Mouse (Mus musculus) embryonic facial prominence, embryonic 15.5 days (tissue): ENCODE results near the gene Sec16a. TPM values are rescaled to one million over a fixed set of nuclear protein-coding genes. Genes with fewer than 3 reads are reported as not detected.

ENCODE experiments used
- ATAC-seq: fragments of 200-750 bp; cut with Nextera tagmentation; 2 replicates; pipeline ENCODE4 v1.8.0; 2017; ENCODE audit warnings: low read depth, moderate TSS enrichment; ENCODE audit not compliant: insufficient number of reproducible peaks, low FRiP score, low TSS enrichment
- H3K27ac ChIP-seq: fragments of 300-500 bp; sonication (generic); replicated peaks from 2 replicates; pipeline ENCODE4 v1.5.1; 2015; ENCODE audit warnings: mild to moderate bottlenecking, inconsistent platforms
- H3K27me3 ChIP-seq: fragments of 300-500 bp; sonication (generic); 2 replicates; pipeline ENCODE4 v1.6.1; 2015; ENCODE audit warnings: inconsistent platforms
- H3K36me3 ChIP-seq: fragments of 300-500 bp; sonication (generic); 2 replicates; pipeline ENCODE4 v1.6.1; 2015; ENCODE audit warnings: mild to moderate bottlenecking, inconsistent platforms
- H3K4me1 ChIP-seq: fragments of 300-500 bp; sonication (generic); 2 replicates; pipeline ENCODE4 v1.6.1; 2015; ENCODE audit warnings: inconsistent platforms
- H3K4me2 ChIP-seq: fragments of 300-500 bp; sonication (generic); replicated peaks from 2 replicates; pipeline ENCODE4 v1.6.1; 2015; ENCODE audit warnings: mild to moderate bottlenecking, inconsistent platforms
- H3K4me3 ChIP-seq: fragments of 300-500 bp; sonication (generic); replicated peaks from 2 replicates; pipeline ENCODE4 v1.5.1; 2015; ENCODE audit warnings: mild to moderate bottlenecking, inconsistent platforms
- H3K9ac ChIP-seq: fragments of 300-500 bp; sonication (generic); 2 replicates; pipeline ENCODE4 v1.6.1; 2015; ENCODE audit warnings: inconsistent platforms
- H3K9me3 ChIP-seq: fragments of 300-500 bp; sonication (generic); replicated peaks from 2 replicates; pipeline ENCODE4 v1.6.1; 2016; ENCODE audit warnings: inconsistent platforms
- WGBS: fragments of 180-500 bp; shearing (Covaris S2); methylation state at CpG from one replicate; pipeline ENCODE4 v1.1.7; 2015; 5-methylcytosine and 5-hydroxymethylcytosine counted together
- polyA plus RNA-seq: library from polyadenylated mRNA; unstranded; fragments of >200 nt; fragmentation: Nextera tagmentation; extraction: Ambion mirVana; gene quantifications from 2 replicates; pipeline ENCODE4 v1.2.1, GENCODE M21; 2015

Sec16a gene
- polyA plus RNA-seq: 25.9 and 27.0 TPM in 2 replicates

DNA sequence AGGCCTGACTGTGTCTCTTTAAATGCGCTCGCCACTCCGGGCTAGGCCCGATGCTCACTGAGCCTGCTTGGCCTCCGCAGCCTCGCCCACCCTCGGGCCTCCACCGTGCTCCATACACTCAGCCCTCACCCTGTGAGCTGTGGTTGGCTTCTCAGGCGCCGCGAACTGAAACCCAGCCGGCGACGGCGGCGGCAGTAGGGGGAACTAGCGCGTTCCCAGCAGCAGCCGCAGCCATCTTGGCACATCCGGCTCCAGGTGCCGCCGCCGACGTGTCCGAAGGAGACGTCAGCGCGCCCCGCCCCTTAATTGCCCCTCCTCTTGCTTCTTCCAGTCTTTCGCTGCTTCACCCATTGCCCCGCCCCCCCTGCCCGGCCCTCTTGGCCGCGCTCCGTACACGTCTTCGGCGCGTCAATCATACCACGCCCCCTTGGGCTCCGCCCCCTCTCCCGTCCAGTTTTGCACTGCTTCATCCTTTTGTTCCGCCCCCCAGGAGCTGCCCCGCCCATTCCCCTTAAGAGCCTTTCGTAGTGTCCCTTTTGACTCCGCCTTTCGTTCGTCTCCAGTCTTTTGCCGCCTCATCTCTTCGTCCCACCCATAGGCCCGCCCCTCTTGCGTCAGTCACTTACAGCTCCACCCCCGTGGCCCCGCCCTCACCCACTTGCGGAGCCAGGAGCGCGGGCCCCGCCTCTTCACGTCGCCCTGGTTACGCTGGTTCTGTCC is at the start of gene Sec16a:
Gene Sec16a (minus strand): TSS at position 271 of the 720 bp plus-strand sequence.
- Histone ChIP-seq H3K27me3 (no peaks in the 10 kb centered on the region), H3K9me3 (no peaks in the 10 kb centered on the region), H3K36me3 (peaks cover 26% of the 10 kb centered on the region), H3K4me1 (peaks cover 35% of the 10 kb centered on the region), H3K27ac (peak within 1 kb of the TSS; percentile 91), H3K4me3 (peak within 1 kb of the TSS; percentile 93), H3K4me2 (peak within 1 kb of the TSS; percentile 80), H3K9ac (peak within 1 kb of the TSS; percentile 82)
- WGBS: under 1% methylated on average over 60 of the region's 61 CpGs
- ATAC-seq: peak; percentile 94

GRCm38 (mm10) chr2:26494396-26494795 is 49.4 kb upstream of the Sec16a start:
- Histone ChIP-seq H3K4me2 (peak overlapping the region; percentile 15), H3K4me3 (no peak overlapping the region), H3K27ac (peak overlapping the region; percentile 81), H3K27me3 (no peaks in the 10 kb centered on the region), H3K9ac (no peak overlapping the region), H3K4me1 (peaks cover 97% of the 10 kb centered on the region), H3K9me3 (no peaks in the 10 kb centered on the region), H3K36me3 (no peaks in the 10 kb centered on the region)
- ATAC-seq: peak; percentile 12; the same call in 1 of the 2 replicates
- 15% methylated on average over 7 of the region's 7 CpGs for WGBS

DNA sequence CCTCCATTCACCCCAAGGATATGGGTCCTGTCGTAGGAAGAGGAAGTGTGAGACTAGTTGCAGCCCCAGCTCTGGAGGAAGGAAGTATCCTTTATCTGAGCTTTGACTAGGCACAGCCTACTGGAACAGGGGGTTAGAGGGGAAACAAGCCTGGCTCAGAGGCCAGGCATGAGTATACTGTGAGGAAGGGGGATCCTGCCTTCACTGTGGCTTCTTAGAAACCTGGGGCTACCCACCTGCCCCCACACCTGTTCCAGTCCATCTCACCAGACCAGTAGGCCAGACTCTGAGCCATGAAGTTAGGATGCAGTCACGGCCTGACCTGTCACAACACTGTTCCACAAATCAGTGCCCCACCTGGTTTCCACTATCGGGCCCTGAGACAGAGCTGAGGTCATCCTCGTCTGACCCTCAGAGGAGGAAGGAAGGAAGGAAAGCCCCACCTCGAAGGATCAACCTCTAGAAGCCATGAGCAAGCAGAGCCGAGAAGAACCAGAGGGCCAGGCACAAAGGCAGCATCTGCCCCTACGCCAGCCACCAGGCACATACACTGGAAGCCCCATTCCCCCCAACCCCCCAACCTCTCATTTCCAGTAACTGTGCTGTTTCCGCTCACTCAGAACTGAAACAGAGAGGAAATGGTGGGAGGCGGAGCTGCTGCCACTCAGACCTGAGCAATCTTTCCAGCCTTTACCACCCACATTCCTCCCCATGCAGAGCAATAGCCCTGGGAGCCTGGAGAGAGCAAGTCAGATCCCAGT is 48.2 kb upstream of the Sec16a start:
- peaks cover 98% of the 10 kb centered on the region for H3K4me1 ChIP-seq

DNA sequence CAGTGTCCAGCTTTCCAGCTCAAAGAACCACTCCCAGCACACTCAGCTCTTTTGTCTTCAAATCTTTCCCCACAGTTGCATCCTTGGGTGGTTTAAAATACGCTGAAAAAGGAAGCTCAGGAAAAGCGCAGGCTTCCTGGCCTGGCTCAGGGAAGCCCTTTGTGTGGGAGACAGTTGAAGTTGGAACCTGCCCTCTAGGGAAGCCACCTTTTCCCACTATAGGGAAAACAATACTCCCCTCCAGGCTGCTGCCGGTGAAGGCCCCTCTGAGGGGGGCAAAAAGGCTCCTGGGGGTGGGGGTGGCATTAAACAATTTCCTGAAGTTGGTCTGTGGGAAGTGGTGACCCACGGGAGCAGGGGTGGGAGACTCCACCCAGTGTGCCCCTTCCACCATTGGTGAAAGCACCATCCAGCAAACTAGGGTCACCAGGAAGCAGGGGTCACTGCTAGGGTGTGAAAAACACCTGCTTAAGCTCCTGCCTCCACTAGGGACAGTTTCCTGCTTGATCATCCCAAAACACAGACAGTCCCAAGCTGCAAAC is 45.8 kb upstream of the Sec16a start:
- no peak for ATAC-seq

More for the DNA sequence above, 48.2 kb upstream of the Sec16a start:
- ATAC-seq: no peak
- 26% methylated on average over 9 of the region's 9 CpGs for WGBS
- H3K9ac ChIP-seq: no peak overlapping the region
- no peaks in the 10 kb centered on the region for H3K9me3 ChIP-seq
- H3K4me3 ChIP-seq: no peak overlapping the region
- no peaks in the 10 kb centered on the region for H3K36me3 ChIP-seq
- no peaks in the 10 kb centered on the region for H3K27me3 ChIP-seq
- peak overlapping the region; percentile 15; the same call in 1 of the 2 replicates for H3K4me2 ChIP-seq
- H3K27ac ChIP-seq: peak overlapping the region; percentile 81

GRCm38 (mm10) chr2:26488535-26489135 is 43.6 kb upstream of the Sec16a start:
- Histone ChIP-seq H3K4me2 (no peak overlapping the region), H3K4me3 (no peak overlapping the region), H3K27ac (peak overlapping the region; percentile 69), H3K9me3 (no peaks in the 10 kb centered on the region), H3K4me1 (peaks cover 95% of the 10 kb centered on the region), H3K9ac (no peak overlapping the region), H3K36me3 (peaks cover 8% of the 10 kb centered on the region), H3K27me3 (no peaks in the 10 kb centered on the region)
- 35% methylated on average over 9 of the region's 9 CpGs for WGBS
- ATAC-seq: no peak

More for the DNA sequence above, 45.8 kb upstream of the Sec16a start:
- Histone ChIP-seq H3K27ac (peak overlapping the region; percentile 44), H3K9ac (no peak overlapping the region), H3K36me3 (no peaks in the 10 kb centered on the region), H3K4me2 (no peak overlapping the region), H3K4me3 (no peak overlapping the region), H3K9me3 (no peaks in the 10 kb centered on the region), H3K4me1 (peaks cover 98% of the 10 kb centered on the region), H3K27me3 (no peaks in the 10 kb centered on the region)
- WGBS: 32% methylated on average over 4 of the region's 4 CpGs

DNA sequence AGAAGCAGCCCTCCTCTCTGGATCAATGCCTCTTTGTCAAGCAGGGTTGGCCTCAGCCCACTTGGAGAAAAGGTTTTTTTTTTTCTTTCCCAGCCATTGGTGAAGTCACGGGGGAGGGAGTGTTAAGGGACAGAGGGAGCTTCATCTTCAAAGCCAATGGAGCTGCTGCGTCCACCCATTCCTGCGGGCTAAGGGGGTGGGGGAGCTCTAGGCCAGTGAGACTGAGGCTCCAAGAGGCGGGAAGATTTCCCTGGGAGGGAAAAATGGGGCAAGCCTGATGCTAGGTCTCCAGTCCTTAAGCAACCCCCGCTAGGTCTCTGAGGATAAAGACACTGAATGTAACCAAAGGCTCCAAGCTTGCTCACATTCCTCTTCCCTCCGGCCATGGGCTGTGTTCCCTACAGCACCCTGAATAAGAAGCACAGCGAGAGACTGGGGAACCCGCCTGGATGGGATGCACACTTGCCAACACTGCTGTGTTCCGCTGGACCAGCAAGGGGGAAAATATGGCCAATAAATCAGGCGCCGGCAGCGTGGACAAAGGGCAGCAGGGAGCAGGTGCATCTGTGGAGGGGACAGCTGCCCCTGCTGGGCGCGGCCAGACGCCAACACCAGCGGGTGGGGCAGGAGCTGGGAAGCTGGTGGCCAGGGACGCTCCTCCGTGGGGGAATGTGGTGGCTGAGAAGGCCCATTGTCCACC is 42.5 kb upstream of the Sec16a start:
- Histone ChIP-seq H3K4me2 (peak overlapping the region; percentile 15), H3K36me3 (peaks cover 16% of the 10 kb centered on the region), H3K4me1 (peaks cover 95% of the 10 kb centered on the region), H3K27ac (peak overlapping the region; percentile 69), H3K4me3 (no peak overlapping the region), H3K27me3 (no peaks in the 10 kb centered on the region), H3K9me3 (no peaks in the 10 kb centered on the region), H3K9ac (no peak overlapping the region)
- WGBS: 42% methylated on average over 18 of the region's 18 CpGs
- ATAC-seq: no peak

DNA sequence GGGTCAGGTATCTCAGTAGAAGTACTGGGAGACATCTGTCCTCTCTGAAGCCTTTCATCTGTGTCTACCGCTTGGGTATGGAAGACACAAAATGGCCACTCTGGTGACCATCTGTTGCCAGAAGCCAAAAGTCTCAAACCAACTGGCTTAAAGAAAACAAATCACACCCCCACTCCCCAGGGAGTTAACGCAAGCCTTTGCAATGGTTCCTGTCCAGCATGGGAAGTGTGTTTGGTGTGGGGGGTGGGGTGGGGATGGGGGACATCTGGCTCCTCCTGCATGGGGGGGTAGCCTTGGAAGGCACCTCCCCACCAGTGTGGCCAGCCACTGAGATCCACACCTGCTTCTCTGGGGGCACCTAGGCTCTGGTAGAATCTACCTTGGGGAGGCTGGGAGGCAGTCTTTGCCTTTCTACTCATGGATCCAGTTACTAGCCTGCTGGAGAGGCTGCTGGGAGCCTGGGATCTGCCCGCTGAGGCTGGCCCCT is 41.9 kb upstream of the Sec16a start:
- H3K9ac ChIP-seq: no peak overlapping the region
- H3K27me3 ChIP-seq: no peaks in the 10 kb centered on the region
- peak overlapping the region; percentile 69 for H3K27ac ChIP-seq
- peaks cover 20% of the 10 kb centered on the region for H3K36me3 ChIP-seq
- H3K9me3 ChIP-seq: no peaks in the 10 kb centered on the region
- H3K4me1 ChIP-seq: peaks cover 94% of the 10 kb centered on the region
- no peak for ATAC-seq
- H3K4me2 ChIP-seq: peak overlapping the region; percentile 15
- no peak overlapping the region for H3K4me3 ChIP-seq
- WGBS: 31% methylated on average over 3 of the region's 3 CpGs

GRCm38 (mm10) chr2:26486264-26486810 is 41.3 kb upstream of the Sec16a start:
- no peaks in the 10 kb centered on the region for H3K27me3 ChIP-seq
- peaks cover 26% of the 10 kb centered on the region for H3K36me3 ChIP-seq
- peak overlapping the region; percentile 55; the same call in 1 of the 2 replicates for H3K27ac ChIP-seq
- ATAC-seq: no peak
- H3K4me3 ChIP-seq: no peak overlapping the region
- H3K9me3 ChIP-seq: no peaks in the 10 kb centered on the region
- H3K4me2 ChIP-seq: no peak overlapping the region; the same call in 1 of the 2 replicates
- H3K4me1 ChIP-seq: peaks cover 90% of the 10 kb centered on the region
- H3K9ac ChIP-seq: no peak overlapping the region
- 30% methylated on average over 5 of the region's 5 CpGs for WGBS

DNA sequence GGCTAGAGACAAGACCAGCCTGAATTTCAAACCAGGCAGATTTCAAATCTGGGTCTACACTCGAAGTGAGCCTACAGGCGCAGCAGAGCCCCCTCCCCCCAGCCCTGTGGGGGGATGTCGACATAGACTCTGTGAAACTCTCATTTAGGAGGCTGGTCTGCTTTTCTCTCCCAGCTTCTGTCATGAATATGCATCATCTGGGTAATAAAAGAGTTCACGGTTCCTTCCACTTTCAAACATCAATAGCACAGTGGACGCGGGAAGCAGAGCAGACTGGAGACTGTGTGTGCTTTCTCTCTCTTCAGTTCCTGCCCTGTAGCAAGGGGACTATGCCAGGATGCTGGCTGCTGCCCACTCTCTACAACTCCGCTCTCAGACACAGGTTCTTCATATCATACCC is 40.7 kb upstream of the Sec16a start:
- ATAC-seq: no peak
- H3K4me1 ChIP-seq: peaks cover 84% of the 10 kb centered on the region

GRCm38 (mm10) chr2:26485278-26485677 is 40.3 kb upstream of the Sec16a start:
- H3K36me3 ChIP-seq: peaks cover 36% of the 10 kb centered on the region
- H3K4me1 ChIP-seq: peaks cover 80% of the 10 kb centered on the region
- no peaks in the 10 kb centered on the region for H3K9me3 ChIP-seq
- no peak overlapping the region for H3K4me3 ChIP-seq
- no peak for ATAC-seq
- H3K27me3 ChIP-seq: no peaks in the 10 kb centered on the region
- H3K9ac ChIP-seq: no peak overlapping the region
- WGBS: 77% methylated on average over 9 of the region's 9 CpGs
- no peak overlapping the region for H3K4me2 ChIP-seq
- H3K27ac ChIP-seq: no peak overlapping the region

More for the DNA sequence above, 40.7 kb upstream of the Sec16a start:
- Histone ChIP-seq H3K9ac (no peak overlapping the region), H3K4me3 (no peak overlapping the region), H3K4me2 (no peak overlapping the region), H3K36me3 (peaks cover 32% of the 10 kb centered on the region), H3K9me3 (no peaks in the 10 kb centered on the region), H3K27me3 (no peaks in the 10 kb centered on the region), H3K27ac (no peak overlapping the region; the same call in 1 of the 2 replicates)
- WGBS: 34% methylated on average over 7 of the region's 7 CpGs
